ENCODE assay signal across 11 mouse cellular contexts in genomic region chr10:38381873-38382296, GRCm38 (mm10).
DNase-seq lines count a peak whose midpoint lies in the region; ATAC-seq and TF ChIP-seq lines count a peak whose summit lies in the region.
"Had no signal": no experiment of that assay in that cellular context is flagged by ENCODE, and none has a peak within 500 bp of the region (broad histone marks: within the 10 kb centered on the region; RNA-seq: fewer than 3 reads in every experiment).

No protein-coding gene starts in this region.

- no peak overlapping the region for H3K9ac ChIP-seq in lung, embryonic 14.5 days
- no peak overlapping the region for H3K9ac ChIP-seq in hindbrain, embryonic 16.5 days (ENCODE audit: low read depth, low read length)
- H3K9ac ChIP-seq: liver, embryonic 15.5 days had no signal

- ATAC-seq in lung, embryonic 14.5 days (ENCODE audit: insufficient read depth) = no peak
- ATAC-seq in hindbrain, embryonic 16.5 days = peak; percentile 94

- H3K4me2 ChIP-seq in lung, embryonic 14.5 days = no peak overlapping the region
- H3K4me2 ChIP-seq in hindbrain, embryonic 16.5 days (ENCODE audit: low read length) = no peak overlapping the region
- H3K4me2 ChIP-seq: liver, embryonic 15.5 days had no signal

- H3K9me3 ChIP-seq in lung, embryonic 14.5 days (ENCODE audit: low read depth, low read length) = no peaks in the 10 kb centered on the region
- no peaks in the 10 kb centered on the region for H3K9me3 ChIP-seq in hindbrain, embryonic 16.5 days (ENCODE audit: control insufficient read depth, low read length)
- H3K9me3 ChIP-seq: liver, embryonic 15.5 days had no signal

- no peak overlapping the region for H3K4me3 ChIP-seq in lung, embryonic 14.5 days (ENCODE audit: low read depth, low read length)
- H3K4me3 ChIP-seq in hindbrain, embryonic 16.5 days (ENCODE audit: low read length) = no peak overlapping the region
- H3K4me3 ChIP-seq: left cerebral cortex, adult 2 months; liver, embryonic 15.5 days had no signal

- intact Hi-C loops in heart, postnatal 14 days (cut with DNase I) = no loop called here

- no peaks in the 10 kb centered on the region for H3K36me3 ChIP-seq in lung, embryonic 14.5 days (ENCODE audit: insufficient read depth)
- H3K36me3 ChIP-seq in hindbrain, embryonic 16.5 days (ENCODE audit: control insufficient read depth, insufficient read depth, low read length) = no peaks in the 10 kb centered on the region
- H3K36me3 ChIP-seq: liver, embryonic 15.5 days had no signal

- DNase-seq in adrenal gland, postnatal 14 days = peak; percentile 6
- no peak for DNase-seq in adrenal gland, postnatal 36 days
- peak; percentile 10 for DNase-seq in lung, embryonic 14.5 days
- no peak for DNase-seq in lung, postnatal 25 days (ENCODE audit: low spot score)
- peak; percentile 20 for DNase-seq in cerebellum, adult 9-10 months
- no peak for DNase-seq in testis, postnatal 14 days (ENCODE audit: low spot score)
- no peak for DNase-seq in heart, postnatal 14 days
- DNase-seq: adrenal gland, adult 2 months had no signal

- no peak overlapping the region for H3K27ac ChIP-seq in lung, embryonic 14.5 days (ENCODE audit: low read depth)
- H3K27ac ChIP-seq in hindbrain, embryonic 16.5 days (ENCODE audit: low read depth, low read length) = no peak overlapping the region
- H3K27ac ChIP-seq: left cerebral cortex, adult 2 months; liver, embryonic 15.5 days had no signal

- H3K4me1 ChIP-seq in lung, embryonic 14.5 days (ENCODE audit: insufficient read depth) = no peaks in the 10 kb centered on the region
- H3K4me1 ChIP-seq in hindbrain, embryonic 16.5 days (ENCODE audit: control insufficient read depth, insufficient read depth, low read depth, low read length) = no peaks in the 10 kb centered on the region
- H3K4me1 ChIP-seq: liver, embryonic 15.5 days had no signal

- H3K27me3 ChIP-seq in lung, embryonic 14.5 days (ENCODE audit: insufficient read depth, low read length) = no peaks in the 10 kb centered on the region
- no peaks in the 10 kb centered on the region for H3K27me3 ChIP-seq in hindbrain, embryonic 16.5 days (replicated peaks; ENCODE audit: control insufficient read depth, insufficient read depth, low read length)
- H3K27me3 ChIP-seq: liver, embryonic 15.5 days had no signal

- 73% methylated on average over 7 of the region's 7 CpGs for WGBS in lung, embryonic 14.5 days
- WGBS in hindbrain, embryonic 16.5 days = 70% methylated on average over 7 of the region's 7 CpGs

- 0 out of 2 replicates have a peak, but pooled peaks have one; percentile 3 for TF ChIP-seq CTCF in lung, embryonic 14.5 days (IDR thresholded peaks at IDR 0.05; ENCODE audit: low read depth)

Comparison
In these comparisons a context has a peak if more than half of its experiments do, and no peak if none do; other contexts are left out.
1. DNase-seq: peak in adrenal gland, postnatal 14 days (single experiment), lung, embryonic 14.5 days (single experiment) and cerebellum, adult 9-10 months (single experiment); none in adrenal gland, postnatal 36 days (0 of 2), lung, postnatal 25 days (single experiment), testis, postnatal 14 days (single experiment) and heart, postnatal 14 days (0 of 2).